Mouse (Mus musculus) liver, postnatal 0 days (tissue): Measurements from ENCODE around the gene Gorasp1. TPM values are rescaled to one million over a fixed set of nuclear protein-coding genes. Genes with fewer than 3 reads are reported as not detected.

Source experiments
- ATAC-seq: fragments of 200-750 bp; cut with Nextera tagmentation; 2 replicates; pipeline ENCODE4 v1.8.0; 2017; ENCODE audit warnings: mild to moderate bottlenecking, moderate library complexity
- DNase-seq: peaks from one replicate; pipeline ENCODE4 v3.0.0-alpha.2; 2016
- H3K27ac ChIP-seq: fragments of 300-500 bp; sonication (generic); 2 replicates; pipeline ENCODE4 v1.5.1; 2014; ENCODE audit warnings: antibody characterized with exemption, moderate library complexity, mild to moderate bottlenecking, low read depth
- H3K27me3 ChIP-seq: fragments of 300-500 bp; sonication (generic); 2 replicates; pipeline ENCODE4 v1.6.1; 2014; ENCODE audit warnings: low read length, control low read depth, mixed read lengths; ENCODE audit not compliant: insufficient read depth
- H3K36me3 ChIP-seq: fragments of 300-500 bp; sonication (generic); replicated peaks from 2 replicates; pipeline ENCODE4 v1.6.1; 2014; ENCODE audit warnings: mild to moderate bottlenecking, control low read depth, low read length, moderate library complexity, mixed read lengths; ENCODE audit not compliant: insufficient read depth
- H3K4me1 ChIP-seq: fragments of 300-500 bp; sonication (generic); 2 replicates; pipeline ENCODE4 v1.6.1; 2014; ENCODE audit warnings: antibody characterized with exemption, mild to moderate bottlenecking, control low read depth; ENCODE audit not compliant: insufficient read depth
- H3K4me2 ChIP-seq: fragments of 300-500 bp; sonication (generic); 2 replicates; pipeline ENCODE4 v1.6.1; 2014; ENCODE audit warnings: low read depth, mild to moderate bottlenecking, low read length, moderate library complexity, mixed read lengths
- H3K4me3 ChIP-seq: fragments of 300-500 bp; sonication (generic); 2 replicates; pipeline ENCODE4 v1.5.1; 2014; ENCODE audit warnings: low read depth, low read length
- H3K9ac ChIP-seq: fragments of 300-500 bp; sonication (generic); replicated peaks from 2 replicates; pipeline ENCODE4 v1.6.1; 2014; ENCODE audit warnings: mild to moderate bottlenecking, moderate library complexity
- H3K9me3 ChIP-seq: fragments of 300-500 bp; sonication (generic); 2 replicates; pipeline ENCODE4 v1.6.1; 2016; ENCODE audit warnings: mild to moderate bottlenecking, control low read depth, low read length, mixed read lengths
- CTCF ChIP-seq: sonication (generic); IDR thresholded peaks from 2 replicates; pipeline ENCODE4 v1.5.1; 2016; ENCODE audit warnings: antibody characterized with exemption, low read depth
- EP300 ChIP-seq: IDR thresholded peaks from 2 replicates; pipeline ENCODE4 v1.6.1; 2016; ENCODE audit warnings: antibody characterized with exemption, low read depth, mild to moderate bottlenecking
- WGBS: fragments of 180-500 bp; shearing (Covaris S2); extraction: QIAGEN DNeasy Blood & Tissue Kit; methylation state at CpG from one replicate; pipeline ENCODE4 v1.1.7; 2014; ENCODE audit not compliant: insufficient replicate concordance; 5-methylcytosine and 5-hydroxymethylcytosine counted together
- polyA plus RNA-seq: library from polyadenylated mRNA; unstranded; fragments of >200 nt; fragmentation: Nextera tagmentation; extraction: Ambion mirVana; gene quantifications from 2 replicates; pipeline ENCODE4 v1.2.1, GENCODE M21; 2015

Gene Gorasp1
- polyA plus RNA-seq, 1 experiment from 2014 or later: 8.8 TPM

DNA sequence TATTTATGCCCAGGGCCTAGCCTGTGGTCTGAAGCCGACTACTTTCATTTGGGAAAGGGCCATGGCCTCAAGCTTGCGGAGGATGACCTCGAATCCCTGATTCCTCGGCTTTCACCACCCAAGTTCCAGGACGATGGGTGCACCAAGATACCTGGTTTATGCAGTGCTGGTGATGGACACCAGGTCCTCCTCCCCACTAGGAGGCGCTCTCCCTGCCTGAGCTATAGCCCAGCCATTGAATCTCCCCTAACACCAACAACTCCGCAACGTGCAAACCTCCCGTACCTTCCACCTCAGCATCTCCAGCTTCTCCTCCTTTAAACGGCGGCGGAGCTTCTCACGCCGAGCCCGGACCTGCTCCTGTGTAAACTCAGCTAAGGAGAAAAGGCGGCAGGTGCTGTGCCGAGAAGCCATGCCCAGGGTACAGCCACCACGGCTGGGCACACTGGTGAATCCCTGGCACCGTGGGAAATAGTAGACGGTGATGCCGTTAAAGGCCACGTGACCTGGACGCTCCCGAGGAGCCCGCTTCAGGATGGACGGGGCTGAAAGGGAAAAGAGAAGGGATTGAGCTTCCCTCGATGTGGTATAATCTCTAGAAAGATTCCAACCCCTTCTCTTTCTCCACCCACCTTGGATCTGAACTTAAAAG, 36.6 kb upstream of the Gorasp1 start:
- ATAC-seq (no peak), DNase-seq (peak; percentile 47)
- H3K27me3 ChIP-seq: no peaks in the 10 kb centered on the region
- no peak overlapping the region for H3K4me3 ChIP-seq
- peaks cover 42% of the 10 kb centered on the region for H3K36me3 ChIP-seq
- WGBS: 91% methylated on average over 27 of the region's 27 CpGs
- no peaks in the 10 kb centered on the region for H3K9me3 ChIP-seq
- H3K4me1 ChIP-seq: peaks cover 43% of the 10 kb centered on the region
- peak; percentile 68 for TF ChIP-seq CTCF
- TF ChIP-seq EP300: no peak
- no peak overlapping the region for H3K27ac ChIP-seq
- H3K9ac ChIP-seq: no peak overlapping the region
- H3K4me2 ChIP-seq: no peak overlapping the region

DNA sequence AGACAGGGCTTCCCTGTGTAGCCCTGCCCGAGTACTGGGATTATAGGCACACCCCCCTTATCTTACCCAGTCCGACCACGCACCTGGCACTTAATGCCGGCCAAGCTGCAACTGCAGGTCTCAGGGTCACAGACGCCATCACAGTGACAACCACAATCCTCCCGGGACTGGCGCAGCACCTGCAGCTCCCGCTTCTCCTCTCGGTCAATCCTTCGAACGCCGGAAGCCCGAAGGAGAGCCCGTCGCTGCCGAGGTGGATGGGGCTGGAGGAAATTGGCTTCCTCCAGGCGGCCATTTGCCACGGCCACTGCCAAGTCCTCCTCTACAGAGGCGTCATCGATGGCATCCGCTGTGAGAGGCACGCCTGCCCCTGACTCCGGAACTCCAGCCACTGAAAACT, 35.9 kb upstream of the Gorasp1 start:
- no peak overlapping the region for H3K27ac ChIP-seq
- ATAC-seq (no peak), DNase-seq (no peak)
- WGBS: 87% methylated on average over 23 of the region's 23 CpGs
- no peaks in the 10 kb centered on the region for H3K9me3 ChIP-seq
- peaks cover 42% of the 10 kb centered on the region for H3K36me3 ChIP-seq
- no peak for TF ChIP-seq CTCF
- TF ChIP-seq EP300: no peak
- H3K27me3 ChIP-seq: no peaks in the 10 kb centered on the region
- H3K9ac ChIP-seq: no peak overlapping the region
- H3K4me2 ChIP-seq: no peak overlapping the region
- H3K4me3 ChIP-seq: no peak overlapping the region
- H3K4me1 ChIP-seq: peaks cover 36% of the 10 kb centered on the region

DNA sequence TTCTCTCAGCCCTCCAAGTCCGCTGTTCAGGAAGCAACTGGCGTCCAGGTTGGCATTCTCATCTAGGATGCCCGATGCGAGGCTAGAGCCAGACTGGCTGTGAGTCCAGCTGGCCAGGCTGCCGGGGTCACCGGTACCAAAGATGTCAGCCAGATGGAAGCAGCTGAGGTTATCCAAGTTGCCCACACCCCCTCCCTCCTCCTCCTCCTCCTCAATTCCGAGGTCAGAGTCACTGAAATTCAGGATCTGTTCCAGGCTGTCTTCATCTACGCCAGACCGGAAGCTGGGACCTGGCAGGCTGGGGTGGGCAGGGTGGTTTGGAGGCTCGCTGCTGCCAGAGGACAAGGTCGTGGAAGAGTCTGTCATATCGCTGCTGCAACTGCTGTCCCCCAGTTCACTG, 35.2 kb upstream of the Gorasp1 start:
- Histone ChIP-seq H3K9ac (no peak overlapping the region), H3K4me3 (no peak overlapping the region), H3K4me1 (peaks cover 31% of the 10 kb centered on the region), H3K9me3 (no peaks in the 10 kb centered on the region), H3K27ac (no peak overlapping the region), H3K4me2 (no peak overlapping the region), H3K27me3 (no peaks in the 10 kb centered on the region), H3K36me3 (peaks cover 42% of the 10 kb centered on the region)
- no peak for TF ChIP-seq CTCF
- TF ChIP-seq EP300: no peak
- ATAC-seq: no peak
- 84% methylated on average over 12 of the region's 12 CpGs for WGBS
- no peak for DNase-seq

DNA sequence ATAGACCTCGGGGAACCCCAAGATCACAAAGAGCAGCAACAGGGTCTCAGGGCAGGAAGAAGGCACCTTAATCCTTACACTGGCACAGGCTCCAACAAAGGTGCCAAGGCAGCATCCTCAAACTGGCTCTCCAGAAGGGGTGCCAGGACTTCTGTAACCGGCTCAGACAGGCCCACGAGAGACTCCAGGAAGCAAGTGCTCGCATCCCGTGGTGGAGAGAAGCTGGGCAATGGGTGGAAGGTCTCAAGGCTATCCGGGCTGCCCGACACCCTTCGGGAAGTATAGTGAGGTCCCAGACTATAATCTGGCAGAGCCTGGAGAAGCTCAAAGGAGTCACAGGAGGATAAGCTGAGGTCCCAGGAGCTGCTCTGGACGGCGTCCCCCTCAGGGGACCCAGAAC, 34.8 kb upstream of the Gorasp1 start:
- peaks cover 42% of the 10 kb centered on the region for H3K36me3 ChIP-seq
- DNase-seq (no peak), ATAC-seq (no peak)
- peaks cover 26% of the 10 kb centered on the region for H3K4me1 ChIP-seq
- no peaks in the 10 kb centered on the region for H3K9me3 ChIP-seq
- WGBS: 87% methylated on average over 10 of the region's 10 CpGs
- no peak overlapping the region for H3K27ac ChIP-seq
- H3K27me3 ChIP-seq: no peaks in the 10 kb centered on the region
- no peak overlapping the region for H3K4me3 ChIP-seq
- H3K9ac ChIP-seq: no peak overlapping the region
- no peak for TF ChIP-seq CTCF
- no peak for TF ChIP-seq EP300
- H3K4me2 ChIP-seq: no peak overlapping the region

DNA sequence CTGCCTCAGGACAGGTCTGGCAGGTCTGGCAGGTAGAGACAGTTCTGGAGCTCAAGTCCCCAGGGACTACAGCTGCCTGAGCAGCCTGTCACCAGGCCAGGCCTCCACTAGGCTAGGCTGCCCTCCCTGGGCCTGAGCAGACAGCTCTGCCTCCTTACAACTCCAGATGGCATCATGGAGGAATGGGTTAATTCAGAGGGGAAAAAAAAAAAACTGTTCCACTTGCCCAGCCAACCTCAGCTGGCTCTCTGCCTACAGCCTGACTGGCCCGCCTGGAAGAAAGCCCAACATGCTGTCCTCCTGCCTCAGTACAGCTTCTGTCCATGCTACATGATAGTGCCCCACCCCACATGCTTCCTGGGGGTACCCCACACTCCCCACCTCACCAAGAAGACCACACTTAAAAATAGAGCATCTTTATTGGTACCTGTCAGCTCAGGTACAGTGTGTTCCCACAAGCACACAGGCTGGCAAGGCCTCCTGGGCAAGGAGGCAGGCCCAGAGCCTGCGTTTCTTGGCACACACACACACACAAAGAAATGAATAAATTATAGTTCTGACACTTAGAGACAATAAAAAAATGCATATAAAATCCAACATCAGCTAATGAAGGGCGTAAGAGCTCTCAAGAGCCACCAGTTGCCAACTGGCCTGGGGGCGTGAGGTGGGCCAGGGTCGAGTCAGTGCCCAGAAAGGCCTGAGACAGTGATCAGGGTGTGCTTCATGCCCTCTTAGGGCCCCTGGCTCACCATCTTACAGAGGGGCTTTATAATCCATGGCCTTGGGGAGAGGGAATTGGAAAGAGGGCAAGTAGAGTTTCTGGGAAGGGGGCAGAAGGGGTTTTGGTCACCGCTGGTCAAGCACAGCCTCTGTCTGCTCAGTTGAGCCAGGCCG, 33.6 kb upstream of the Gorasp1 start:
- 78% methylated on average over 7 of the region's 7 CpGs for WGBS
- ATAC-seq: peak; percentile 4; the same call in 1 of the 2 replicates
- no peak overlapping the region for H3K4me2 ChIP-seq
- no peak for DNase-seq
- H3K27me3 ChIP-seq: no peaks in the 10 kb centered on the region
- H3K4me1 ChIP-seq: peaks cover 19% of the 10 kb centered on the region
- TF ChIP-seq EP300: no peak
- no peak for TF ChIP-seq CTCF
- H3K9me3 ChIP-seq: no peaks in the 10 kb centered on the region
- peaks cover 42% of the 10 kb centered on the region for H3K36me3 ChIP-seq
- peak overlapping the region; percentile 84 for H3K27ac ChIP-seq
- H3K4me3 ChIP-seq: no peak overlapping the region
- peak overlapping the region; percentile 12 for H3K9ac ChIP-seq

DNA sequence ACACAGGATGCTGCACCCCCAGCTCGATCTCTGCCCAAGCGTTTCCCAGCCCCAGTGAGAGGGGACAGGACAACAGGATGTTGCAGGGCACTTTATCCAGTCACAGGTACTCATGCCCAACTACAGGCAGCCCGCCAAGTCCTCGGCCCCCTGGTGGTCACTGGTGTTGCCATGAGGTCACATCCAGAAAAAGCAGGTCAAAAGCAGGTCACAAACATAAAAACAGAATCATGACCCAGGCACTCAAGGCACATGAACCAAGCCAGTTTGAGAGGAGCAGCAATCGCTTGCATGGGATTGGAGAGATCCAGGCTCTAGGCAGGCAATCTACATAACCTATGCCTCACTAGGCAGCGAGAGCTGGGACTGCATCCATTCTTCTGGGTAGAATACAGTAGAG, 32.9 kb upstream of the Gorasp1 start:
- ATAC-seq (peak; percentile 83), DNase-seq (peak; percentile 86)
- Histone ChIP-seq H3K4me3 (no peak overlapping the region), H3K36me3 (peaks cover 40% of the 10 kb centered on the region), H3K27ac (peak overlapping the region; percentile 84), H3K27me3 (no peaks in the 10 kb centered on the region), H3K4me1 (peaks cover 19% of the 10 kb centered on the region), H3K9me3 (no peaks in the 10 kb centered on the region), H3K4me2 (no peak overlapping the region), H3K9ac (peak overlapping the region; percentile 12; the same call in 1 of the 2 replicates)
- TF ChIP-seq EP300 (no peak), CTCF (peak; percentile 72)
- WGBS: 54% methylated on average over 6 of the region's 6 CpGs
